Mouse (Mus musculus): ENCODE data around the gene Efr3b.

- no peak for TF ChIP-seq POLR2A (IDR thresholded peaks at IDR 0.05; ENCODE audit: borderline replicate concordance, low read depth, low read length)
- no peak for TF ChIP-seq CTCF (IDR thresholded peaks at IDR 0.05; ENCODE audit: low read depth, low read length)
Measured at GRCm38 (mm10) chr12:3915852-3916251, 122.9 kb downstream of the Efr3b start.
